Mouse (Mus musculus): Measurements from ENCODE around the gene Pde10a.

Gene Pde10a

GRCm38 (mm10) chr17:8749426-8749825 is 224.3 kb downstream of the Pde10a start:
- DNase-seq (ENCODE audit: low spot score in 2 of 2) = no peak

DNA sequence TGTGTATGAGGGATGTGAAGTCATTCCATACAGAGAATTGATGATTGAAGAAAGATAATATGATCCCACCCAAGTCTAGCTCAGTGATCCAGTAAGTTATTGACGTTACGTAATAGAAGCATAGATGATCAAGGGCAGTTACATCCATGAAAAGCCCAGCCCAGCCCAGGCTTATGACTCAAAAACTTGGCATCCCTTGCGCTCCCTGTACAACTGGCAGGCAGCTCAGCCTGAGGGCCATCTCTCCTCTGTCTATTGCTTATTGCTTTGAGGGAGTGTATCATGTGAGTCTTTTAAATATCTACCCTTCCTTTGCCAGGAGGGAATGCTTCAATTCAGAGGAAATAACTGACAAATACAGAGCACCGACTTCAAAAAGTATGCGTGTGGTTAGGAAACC is 232.4 kb downstream of the Pde10a start:
- DNase-seq (ENCODE audit: low spot score in 2 of 2) = no peak

- no peak for DNase-seq (ENCODE audit: low spot score in 2 of 2)
Observed at GRCm38 (mm10) chr17:8763248-8763647, 238.1 kb downstream of the Pde10a start.

- no peak for DNase-seq (ENCODE audit: low spot score in 2 of 2)
Observed at GRCm38 (mm10) chr17:8765987-8766576, 240.9 kb downstream of the Pde10a start.

GRCm38 (mm10) chr17:8769155-8769554 is 244.0 kb downstream of the Pde10a start:
- no peak for DNase-seq (ENCODE audit: low spot score in 2 of 2)

DNA sequence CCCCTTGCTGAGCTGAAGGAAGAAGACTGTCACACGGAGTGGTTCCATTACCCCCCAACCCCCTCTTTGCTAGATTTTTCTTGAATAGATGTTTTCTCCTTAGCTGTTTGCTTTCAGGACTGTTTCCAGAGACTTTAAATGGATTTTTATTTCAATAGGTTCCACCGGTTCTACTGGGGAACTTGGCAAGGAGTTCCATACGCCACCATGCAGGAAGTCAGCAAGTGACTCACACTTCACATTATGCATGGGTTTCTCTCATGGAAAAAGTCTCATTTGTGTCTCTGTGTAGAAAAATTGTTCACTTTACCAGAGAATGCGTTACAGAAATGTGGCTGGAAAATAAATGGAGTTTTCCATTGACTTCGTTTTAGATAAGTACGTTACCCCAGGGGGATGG is 248.2 kb downstream of the Pde10a start:
- no peak for DNase-seq (ENCODE audit: low spot score in 2 of 2)

- no peak for DNase-seq (ENCODE audit: low spot score in 2 of 2)
Observed at GRCm38 (mm10) chr17:8774301-8774700, 249.1 kb downstream of the Pde10a start.

DNA sequence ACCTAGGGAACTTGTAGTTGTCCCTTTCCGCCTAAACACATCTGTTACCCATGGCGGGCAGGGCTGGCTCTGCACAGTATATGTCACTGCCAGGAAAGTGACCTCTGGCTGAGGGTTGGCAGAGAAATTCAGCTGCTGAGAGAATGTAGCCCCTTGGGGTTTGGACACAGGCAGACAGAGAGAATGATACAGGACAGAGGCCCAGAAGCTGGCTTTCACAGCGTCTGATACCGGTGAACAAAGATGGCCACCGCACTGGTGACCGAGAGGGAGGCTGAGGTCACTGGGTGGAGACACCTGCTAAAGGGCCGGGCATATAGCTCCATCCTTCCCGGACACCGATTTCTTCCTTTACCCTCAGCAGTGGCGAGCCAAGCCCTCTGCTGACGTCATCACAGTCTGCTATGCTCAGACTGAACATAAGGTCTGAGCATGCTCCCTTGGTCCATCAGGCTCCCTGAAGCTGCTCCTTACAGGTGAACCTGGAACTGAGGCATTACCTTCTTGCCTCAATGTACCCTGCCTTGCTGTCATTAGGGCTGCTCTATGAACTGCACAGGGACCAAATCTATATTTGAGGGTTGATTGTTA is 250.5 kb downstream of the Pde10a start:
- no peak for DNase-seq (ENCODE audit: low spot score in 2 of 2)

GRCm38 (mm10) chr17:8777710-8778109 is 252.5 kb downstream of the Pde10a start:
- no peak for DNase-seq (ENCODE audit: low spot score in 2 of 2)

DNA sequence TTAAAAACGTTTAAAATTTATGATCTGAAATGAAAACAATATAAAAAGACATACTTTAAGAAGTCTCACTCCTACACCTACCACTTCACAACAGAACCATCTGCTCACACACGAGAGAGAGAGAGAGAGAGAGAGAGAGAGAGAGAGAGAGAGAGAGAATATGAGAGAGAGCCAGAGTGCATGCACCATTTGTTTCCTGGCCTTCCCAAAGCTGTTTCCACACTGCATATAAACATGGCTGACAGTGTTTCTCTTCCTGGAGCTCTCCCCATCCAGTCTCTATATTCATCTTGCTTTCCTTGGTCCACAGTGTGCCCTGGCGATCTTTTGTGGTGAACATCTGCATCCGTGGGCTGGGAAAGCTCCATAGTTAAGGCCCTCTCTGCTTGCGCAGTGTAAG is 253.7 kb downstream of the Pde10a start:
- no peak for DNase-seq (ENCODE audit: low spot score in 2 of 2)

DNA sequence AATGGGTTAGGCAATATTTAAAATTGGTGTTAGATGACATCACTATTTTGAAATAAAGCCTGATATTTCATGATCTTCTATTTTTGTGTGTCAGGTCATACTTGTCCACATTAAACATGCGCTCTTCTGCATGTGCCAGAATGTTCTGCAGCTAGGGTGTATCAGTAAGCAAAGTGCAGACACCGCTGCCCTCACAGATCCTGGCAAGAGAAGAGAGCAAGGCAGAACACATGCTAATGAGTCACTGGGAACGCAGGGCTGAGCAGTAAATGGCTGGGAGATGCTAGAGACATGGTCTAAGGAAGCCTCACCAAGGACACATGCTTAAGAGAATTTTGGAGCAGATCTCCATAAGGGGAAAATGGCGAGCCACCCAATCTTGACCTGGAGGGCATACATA is 255.3 kb downstream of the Pde10a start:
- no peak for DNase-seq (ENCODE audit: low spot score in 2 of 2)

DNA sequence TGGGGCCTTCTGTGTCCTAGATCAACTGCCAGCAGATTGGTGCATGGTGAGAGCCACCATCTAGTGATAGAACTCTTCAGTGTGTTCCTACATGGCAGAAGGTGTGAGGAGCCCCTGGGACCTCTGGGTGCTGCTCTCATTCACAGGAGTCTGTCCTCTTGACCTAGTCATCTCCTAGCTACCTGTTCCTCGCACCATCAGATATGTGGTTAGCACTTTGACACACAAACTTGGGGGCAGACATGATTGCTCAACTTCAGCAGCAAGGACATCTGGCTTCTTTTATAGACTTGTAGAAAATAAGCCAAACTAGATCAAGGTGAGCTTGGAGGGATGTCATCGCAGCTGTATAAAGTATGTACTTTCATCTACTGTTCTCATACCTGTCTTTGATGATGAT is 255.9 kb downstream of the Pde10a start:
- no peak for DNase-seq (ENCODE audit: low spot score in 2 of 2)

DNA sequence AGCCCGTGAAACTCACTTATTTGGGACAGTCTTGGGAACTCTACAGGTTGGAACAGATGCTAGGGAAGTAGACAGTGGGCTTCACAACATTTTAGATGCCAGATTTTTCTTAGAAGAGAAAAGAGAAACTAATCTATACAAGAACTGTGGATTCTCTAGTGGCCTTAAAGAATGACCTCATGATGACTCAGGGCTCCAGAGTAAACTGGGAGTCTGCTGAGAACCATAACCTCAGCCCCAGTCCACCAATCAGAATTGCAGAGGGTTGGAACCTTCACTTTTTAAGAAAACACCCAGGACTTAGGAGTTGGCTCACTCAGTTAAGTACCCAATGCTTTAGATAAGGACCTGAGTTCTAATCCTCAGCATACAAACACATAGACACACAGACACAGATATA is 256.4 kb downstream of the Pde10a start:
- no peak for DNase-seq (ENCODE audit: low spot score in 2 of 2)

- no peak for DNase-seq (ENCODE audit: low spot score in 2 of 2)
Observed at GRCm38 (mm10) chr17:8785908-8786307, 260.7 kb downstream of the Pde10a start.

- no peak for DNase-seq (ENCODE audit: low spot score in 2 of 2)
Observed at GRCm38 (mm10) chr17:8786484-8786883, 261.3 kb downstream of the Pde10a start.

- no peak for DNase-seq (ENCODE audit: low spot score in 2 of 2)
Observed at GRCm38 (mm10) chr17:8787762-8788161, 262.6 kb downstream of the Pde10a start.

DNA sequence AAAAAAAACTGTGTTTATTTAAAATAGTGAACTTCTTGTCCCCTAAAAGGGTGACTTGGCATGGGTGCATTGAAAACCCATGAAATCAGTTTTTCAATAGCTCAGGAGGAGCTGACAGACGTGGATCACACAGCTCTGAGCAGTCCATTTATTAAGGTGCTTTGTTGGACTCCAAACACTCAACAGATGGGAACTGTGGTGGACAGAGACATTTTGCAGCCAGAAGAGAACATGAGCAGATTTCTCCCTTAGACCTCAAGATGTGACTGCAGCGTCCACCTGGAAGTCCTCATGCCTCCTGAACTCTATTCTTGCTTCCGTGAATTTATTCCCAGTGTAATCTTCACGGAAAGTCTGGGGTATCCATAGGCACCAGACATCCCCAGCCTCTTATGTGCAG is 266.4 kb downstream of the Pde10a start:
- DNase-seq (ENCODE audit: low spot score in 2 of 2) = no peak

- DNase-seq (ENCODE audit: low spot score in 2 of 2) = no peak
Observed at GRCm38 (mm10) chr17:8792611-8793010, 267.4 kb downstream of the Pde10a start.

- no peak for DNase-seq (ENCODE audit: low spot score in 2 of 2)
Observed at GRCm38 (mm10) chr17:8797624-8798023, 272.5 kb downstream of the Pde10a start.

DNA sequence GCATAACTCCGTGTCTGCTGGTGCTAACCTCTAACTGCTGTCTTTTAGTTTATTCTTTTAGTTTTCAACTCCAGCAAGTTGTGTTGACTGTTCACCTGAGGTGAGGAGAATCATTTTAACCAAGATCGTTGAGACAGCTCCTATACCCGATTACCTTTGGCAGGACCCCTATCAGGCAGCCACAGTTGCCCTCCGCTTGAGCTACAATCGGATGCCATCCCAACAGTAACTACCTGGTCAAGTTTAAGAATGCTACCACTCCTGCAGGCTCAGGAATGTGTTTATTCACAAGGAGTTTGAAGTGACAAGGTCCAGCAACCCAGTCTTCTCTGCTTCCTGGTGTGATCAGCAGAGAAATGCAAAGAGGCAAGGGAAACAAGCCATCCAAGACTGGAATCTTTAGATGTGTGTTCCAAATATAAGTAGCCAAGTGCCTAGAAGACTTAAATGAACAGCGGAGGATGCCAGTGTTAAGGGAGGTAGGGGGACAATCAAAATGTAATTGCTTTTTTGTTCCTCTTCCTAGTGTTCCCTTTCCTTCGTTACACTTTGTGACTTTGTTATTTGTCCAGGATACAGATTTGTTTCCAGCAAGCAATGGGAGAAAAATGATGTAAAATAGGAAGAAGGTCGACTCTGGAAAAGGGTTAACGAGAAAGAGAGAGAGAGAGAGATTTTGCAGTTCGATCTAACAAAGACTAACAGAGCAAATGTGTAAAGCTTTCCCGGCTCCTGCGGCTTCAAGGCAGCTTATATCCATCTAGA is 273.5 kb downstream of the Pde10a start:
- no peak for DNase-seq (ENCODE audit: low spot score in 2 of 2)

GRCm38 (mm10) chr17:8799296-8799731 is 274.1 kb downstream of the Pde10a start:
- DNase-seq (ENCODE audit: low spot score in 2 of 2) = no peak

DNA sequence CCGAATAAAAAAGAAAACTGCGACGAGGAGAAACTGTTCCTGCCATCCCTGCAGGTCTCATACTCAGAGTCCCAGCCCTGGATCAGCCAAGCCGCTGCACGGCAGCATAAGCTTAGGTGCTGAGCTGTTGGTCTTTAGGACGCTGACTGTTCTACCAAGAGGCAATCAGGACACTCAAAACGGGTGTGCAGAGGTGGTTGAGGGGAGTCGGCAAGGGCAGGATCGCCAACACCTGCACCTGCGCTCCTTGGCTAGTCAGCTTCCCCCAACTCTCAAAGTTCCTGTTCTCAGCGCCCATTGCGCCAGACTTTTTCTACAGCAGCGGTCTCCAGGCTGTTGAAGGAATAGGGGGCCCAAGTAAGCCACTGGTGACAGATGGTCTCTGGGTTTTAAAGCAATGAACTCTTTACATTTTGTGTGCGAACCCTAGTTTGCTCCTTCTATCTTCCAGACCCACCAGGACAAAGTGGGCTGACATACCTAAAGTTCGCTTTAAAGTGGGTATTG is 274.8 kb downstream of the Pde10a start:
- no peak for DNase-seq (ENCODE audit: low spot score in 2 of 2)

DNA sequence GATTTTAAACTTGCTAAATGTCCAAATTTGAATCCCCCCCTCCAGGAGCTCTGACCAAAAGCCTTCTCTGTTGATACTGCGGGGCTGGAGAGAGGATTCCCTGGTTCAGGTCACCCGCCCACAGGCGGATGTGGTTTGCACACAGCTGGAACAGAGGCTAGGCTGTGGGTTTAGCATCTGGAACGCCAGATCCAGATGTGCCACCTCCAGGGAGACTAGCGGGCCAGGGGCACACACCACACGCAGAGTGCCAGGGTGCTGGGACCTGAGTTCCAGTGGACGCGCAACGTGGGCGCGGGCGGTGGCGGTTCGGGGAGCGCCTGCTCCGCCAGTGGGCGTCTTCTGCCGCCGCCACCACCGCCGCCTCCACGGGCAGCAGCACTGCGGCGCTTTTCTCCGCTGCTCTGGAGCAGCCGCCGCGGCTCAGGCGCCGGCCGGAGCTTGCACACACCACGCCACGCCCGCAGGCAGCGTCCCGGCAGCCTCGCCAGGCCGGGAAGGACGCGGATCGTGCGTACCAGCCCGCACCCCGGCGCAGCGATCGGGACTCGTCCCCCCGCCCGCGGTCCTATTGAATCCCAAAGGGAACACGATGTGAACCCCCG is 275.4 kb downstream of the Pde10a start:
- DNase-seq (ENCODE audit: low spot score in 2 of 2) = no peak
